Mouse (Mus musculus): ENCODE measurements around the gene Tmprss4.

GRCm38 (mm10) chr9:45250306-45250705 lies 46.4 kb upstream of the Tmprss4 start:
- TF ChIP-seq CTCF (IDR thresholded peaks at IDR 0.05; ENCODE audit: control insufficient read depth, insufficient read depth, insufficient replicate concordance, low read depth, low read length) (no peak), POLR2A (IDR thresholded peaks at IDR 0.05; ENCODE audit: control insufficient read depth, low read depth, low read length) (no peak)

Measured in testis, adult 2 months (tissue).